Mouse (Mus musculus) intestine, embryonic 16.5 days (tissue): ENCODE data around the gene Sept9. TPM values are rescaled to one million over a fixed set of nuclear protein-coding genes. Genes with fewer than 3 reads are reported as not detected.

Experiments used
- ATAC-seq: fragments of 200-750 bp; cut with Nextera tagmentation; 2 replicates; pipeline ENCODE4 v1.8.0; 2017; ENCODE audit warnings: moderate TSS enrichment, moderate library complexity
- H3K27ac ChIP-seq: fragments of 300-500 bp; sonication (generic); 2 replicates; pipeline ENCODE4 v1.5.1; 2014; ENCODE audit warnings: mild to moderate bottlenecking, low read length
- H3K27me3 ChIP-seq: fragments of 300-500 bp; sonication (generic); replicated peaks from 2 replicates; pipeline ENCODE4 v1.6.1; 2014; ENCODE audit warnings: low read length, control low read depth, mixed read lengths; ENCODE audit not compliant: control insufficient read depth, insufficient read depth
- H3K36me3 ChIP-seq: fragments of 300-500 bp; sonication (generic); 2 replicates; pipeline ENCODE4 v1.6.1; 2014; ENCODE audit warnings: low read length, control low read depth; ENCODE audit not compliant: control insufficient read depth, insufficient read depth
- H3K4me1 ChIP-seq: fragments of 300-500 bp; sonication (generic); 2 replicates; pipeline ENCODE4 v1.6.1; 2014; ENCODE audit warnings: low read length, control low read depth, mixed read lengths; ENCODE audit not compliant: control insufficient read depth, insufficient read depth
- H3K4me2 ChIP-seq: fragments of 300-500 bp; sonication (generic); 2 replicates; pipeline ENCODE4 v1.6.1; 2014; ENCODE audit warnings: low read depth, low read length, control low read depth
- H3K4me3 ChIP-seq: fragments of 300-500 bp; sonication (generic); 2 replicates; pipeline ENCODE4 v1.5.1; 2014; ENCODE audit warnings: mild to moderate bottlenecking, low read length
- H3K9ac ChIP-seq: fragments of 300-500 bp; sonication (generic); 2 replicates; pipeline ENCODE4 v1.6.1; 2014; ENCODE audit warnings: low read depth, low read length
- H3K9me3 ChIP-seq: fragments of 300-500 bp; sonication (generic); 2 replicates; pipeline ENCODE4 v1.6.1; 2016; ENCODE audit warnings: low read length, control low read depth; ENCODE audit not compliant: control insufficient read depth
- WGBS: fragments of 180-500 bp; shearing (Covaris S2); extraction: QIAGEN DNeasy Blood & Tissue Kit; methylation state at CpG from one replicate; pipeline ENCODE4 v1.1.7; 2014; 5-methylcytosine and 5-hydroxymethylcytosine counted together
- polyA plus RNA-seq: library from polyadenylated mRNA; unstranded; fragments of >200 nt; fragmentation: Nextera tagmentation; extraction: Ambion mirVana; gene quantifications from 2 replicates; pipeline ENCODE4 v1.2.1, GENCODE M21; 2015

Sept9 gene
- polyA plus RNA-seq, 1 experiment from 2014 or later: 183 TPM

- no peak overlapping the region for H3K27ac ChIP-seq
- no peaks in the 10 kb centered on the region for H3K27me3 ChIP-seq
- H3K4me2 ChIP-seq: no peak overlapping the region
- no peaks in the 10 kb centered on the region for H3K9me3 ChIP-seq
- ATAC-seq: peak; percentile 49; the same call in 1 of the 2 replicates
- H3K36me3 ChIP-seq: no peaks in the 10 kb centered on the region
- WGBS: 56% methylated on average over 18 of the region's 18 CpGs
- H3K9ac ChIP-seq: no peak overlapping the region
- H3K4me1 ChIP-seq: peaks cover 28% of the 10 kb centered on the region
- H3K4me3 ChIP-seq: no peak overlapping the region
These were observed 55.0 kb downstream of the Sept9 start for GRCm38 (mm10) chr11:117254161-117255107.

DNA sequence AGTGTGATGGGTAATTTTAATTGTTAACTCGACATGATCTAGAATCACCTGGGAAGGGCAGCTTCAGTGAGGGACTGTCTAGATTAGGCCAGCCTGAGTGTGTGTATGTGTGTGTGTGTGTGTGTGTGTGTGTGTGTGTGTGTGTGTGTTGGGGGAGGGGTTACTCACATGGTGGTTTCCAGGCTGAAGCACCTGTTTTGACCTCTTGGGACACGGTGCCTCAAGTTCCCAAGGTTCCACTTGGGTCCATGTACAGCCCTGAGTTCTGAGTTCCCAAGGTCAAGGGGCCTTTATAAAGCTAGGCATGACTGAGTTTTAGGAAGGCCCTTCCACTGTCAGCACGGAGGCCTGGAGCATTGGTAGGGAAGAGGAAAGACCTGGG is 55.6 kb downstream of the Sept9 start:
- no peak for ATAC-seq
- Histone ChIP-seq H3K36me3 (no peaks in the 10 kb centered on the region), H3K9me3 (no peaks in the 10 kb centered on the region), H3K4me2 (no peak overlapping the region), H3K27ac (no peak overlapping the region), H3K9ac (no peak overlapping the region), H3K4me3 (no peak overlapping the region), H3K4me1 (peaks cover 24% of the 10 kb centered on the region), H3K27me3 (no peaks in the 10 kb centered on the region)
- 85% methylated on average over 3 of the region's 3 CpGs for WGBS

GRCm38 (mm10) chr11:117256088-117256487 is 56.6 kb downstream of the Sept9 start:
- ATAC-seq: 0 out of 2 replicates have a peak, but pooled peaks have one; percentile 13
- no peak overlapping the region for H3K27ac ChIP-seq
- no peaks in the 10 kb centered on the region for H3K27me3 ChIP-seq
- H3K36me3 ChIP-seq: no peaks in the 10 kb centered on the region
- 63% methylated on average over 9 of the region's 9 CpGs for WGBS
- H3K4me3 ChIP-seq: no peak overlapping the region
- no peak overlapping the region for H3K4me2 ChIP-seq
- H3K4me1 ChIP-seq: peaks cover 24% of the 10 kb centered on the region
- H3K9me3 ChIP-seq: no peaks in the 10 kb centered on the region
- H3K9ac ChIP-seq: no peak overlapping the region

GRCm38 (mm10) chr11:117256840-117257239 is 57.4 kb downstream of the Sept9 start:
- H3K27me3 ChIP-seq: no peaks in the 10 kb centered on the region
- no peak overlapping the region for H3K27ac ChIP-seq
- no peak for ATAC-seq
- WGBS: 94% methylated on average over 6 of the region's 6 CpGs
- no peaks in the 10 kb centered on the region for H3K9me3 ChIP-seq
- H3K4me1 ChIP-seq: peaks cover 24% of the 10 kb centered on the region
- H3K9ac ChIP-seq: no peak overlapping the region
- no peak overlapping the region for H3K4me2 ChIP-seq
- H3K4me3 ChIP-seq: no peak overlapping the region
- H3K36me3 ChIP-seq: no peaks in the 10 kb centered on the region

GRCm38 (mm10) chr11:117257266-117257665 is 57.8 kb downstream of the Sept9 start:
- Histone ChIP-seq H3K36me3 (no peaks in the 10 kb centered on the region), H3K27ac (no peak overlapping the region), H3K4me2 (no peak overlapping the region), H3K4me3 (no peak overlapping the region), H3K9me3 (no peaks in the 10 kb centered on the region), H3K27me3 (no peaks in the 10 kb centered on the region), H3K4me1 (peaks cover 24% of the 10 kb centered on the region), H3K9ac (no peak overlapping the region)
- 84% methylated on average over 1 of the region's 1 CpGs for WGBS
- no peak for ATAC-seq

GRCm38 (mm10) chr11:117257842-117258241 is 58.4 kb downstream of the Sept9 start:
- Histone ChIP-seq H3K27ac (no peak overlapping the region), H3K4me3 (no peak overlapping the region), H3K36me3 (no peaks in the 10 kb centered on the region), H3K9ac (no peak overlapping the region), H3K4me1 (peaks cover 24% of the 10 kb centered on the region), H3K4me2 (no peak overlapping the region), H3K27me3 (no peaks in the 10 kb centered on the region), H3K9me3 (no peaks in the 10 kb centered on the region)
- ATAC-seq: no peak

DNA sequence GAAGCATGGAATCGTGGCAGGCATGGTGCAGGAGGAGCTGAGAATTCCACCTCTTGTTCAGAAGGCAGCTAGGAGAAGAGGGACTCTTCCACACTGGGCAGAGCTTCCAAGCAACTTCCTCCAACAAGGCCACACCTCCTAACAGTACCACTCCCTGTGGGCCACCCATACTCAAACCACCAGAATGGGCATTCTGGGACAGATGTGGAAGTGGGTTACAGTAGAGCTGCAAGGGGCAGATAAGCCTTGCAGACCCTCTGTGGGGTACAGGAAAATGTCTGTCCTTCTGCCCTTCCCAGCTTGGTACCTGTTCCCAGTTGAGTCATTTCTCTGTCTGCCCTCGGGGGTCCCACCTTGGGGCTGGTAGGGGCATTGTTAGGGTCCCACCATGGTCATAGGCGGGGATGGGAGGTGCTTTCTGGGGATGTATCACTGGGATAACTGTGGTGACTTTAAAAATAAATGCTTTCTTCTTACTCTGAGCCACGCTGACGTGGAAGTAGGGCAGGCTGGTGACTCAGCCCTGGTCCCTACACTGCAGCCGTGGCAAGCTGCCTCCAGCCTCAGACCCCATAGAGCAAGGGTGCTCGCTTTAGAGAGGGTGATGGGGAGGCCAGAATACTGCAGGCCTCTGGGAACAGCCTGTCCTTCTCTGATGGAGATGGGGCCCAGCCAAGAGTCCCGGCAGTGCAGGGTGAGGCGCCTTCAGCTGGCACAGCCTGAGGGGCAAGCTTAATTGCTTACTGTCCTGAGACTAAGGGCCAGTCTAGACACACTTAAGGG is 59.9 kb downstream of the Sept9 start:
- H3K36me3 ChIP-seq: no peaks in the 10 kb centered on the region
- H3K4me3 ChIP-seq: no peak overlapping the region
- H3K4me1 ChIP-seq: peaks cover 22% of the 10 kb centered on the region
- no peaks in the 10 kb centered on the region for H3K9me3 ChIP-seq
- 87% methylated on average over 9 of the region's 9 CpGs for WGBS
- H3K27me3 ChIP-seq: no peaks in the 10 kb centered on the region
- H3K9ac ChIP-seq: no peak overlapping the region
- no peak for ATAC-seq
- H3K27ac ChIP-seq: no peak overlapping the region
- H3K4me2 ChIP-seq: no peak overlapping the region

DNA sequence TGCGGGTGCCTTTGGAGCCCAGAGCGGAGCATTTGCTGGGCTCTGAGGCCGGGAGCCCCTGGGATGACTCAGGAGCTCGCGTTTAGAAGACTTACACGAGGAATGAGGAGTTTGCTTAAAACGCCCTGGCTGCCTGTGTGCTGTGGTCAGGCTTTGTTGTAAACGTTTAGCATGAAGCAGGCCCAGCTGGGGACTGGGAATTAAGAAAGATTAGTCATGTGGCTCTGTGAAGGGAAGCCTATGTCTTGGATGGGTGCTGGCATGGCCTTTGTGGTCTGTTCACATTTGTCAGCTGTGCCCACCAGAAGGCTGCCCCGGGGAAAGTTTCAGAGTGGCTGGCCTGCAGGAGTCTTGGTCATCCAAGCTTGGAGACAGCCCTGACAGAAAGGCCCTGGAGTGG is 61.2 kb downstream of the Sept9 start:
- Histone ChIP-seq H3K4me2 (no peak overlapping the region), H3K9ac (no peak overlapping the region), H3K4me3 (no peak overlapping the region), H3K4me1 (peaks cover 24% of the 10 kb centered on the region), H3K36me3 (no peaks in the 10 kb centered on the region), H3K9me3 (no peaks in the 10 kb centered on the region), H3K27ac (no peak overlapping the region), H3K27me3 (no peaks in the 10 kb centered on the region)
- 54% methylated on average over 9 of the region's 9 CpGs for WGBS
- no peak for ATAC-seq

GRCm38 (mm10) chr11:117263096-117263808 is 63.8 kb downstream of the Sept9 start:
- Histone ChIP-seq H3K4me2 (no peak overlapping the region), H3K36me3 (no peaks in the 10 kb centered on the region), H3K9ac (no peak overlapping the region), H3K4me3 (no peak overlapping the region), H3K4me1 (peaks cover 40% of the 10 kb centered on the region), H3K9me3 (no peaks in the 10 kb centered on the region), H3K27me3 (no peaks in the 10 kb centered on the region), H3K27ac (no peak overlapping the region)
- ATAC-seq: no peak
- WGBS: 49% methylated on average over 9 of the region's 9 CpGs
